Mouse (Mus musculus): ENCODE measurements around the gene Slc26a6.

The Slc26a6 gene

GRCm38 (mm10) chr9:108847374-108847773 lies 5.7 kb upstream of the Slc26a6 start:
- DNase-seq = no peak

GRCm38 (mm10) chr9:108848419-108848818 lies 4.7 kb upstream of the Slc26a6 start:
- no peak for DNase-seq

GRCm38 (mm10) chr9:108853635-108854240 lies 655 bp downstream of the Slc26a6 start:
- peak; percentile 86 for DNase-seq

- peak; percentile 86 for DNase-seq
Measured at GRCm38 (mm10) chr9:108854241-108854696, 1.2 kb downstream of the Slc26a6 start.

GRCm38 (mm10) chr9:108855335-108855734 lies 2.3 kb downstream of the Slc26a6 start:
- DNase-seq = no peak

- DNase-seq = no peak
Measured at GRCm38 (mm10) chr9:108858792-108859527, 5.9 kb downstream of the Slc26a6 start.

- DNase-seq = no peak
Measured at GRCm38 (mm10) chr9:108912308-108912707, 59.2 kb downstream of the Slc26a6 start.

- no peak for DNase-seq
Measured at GRCm38 (mm10) chr9:108913161-108913560, 60.1 kb downstream of the Slc26a6 start.

GRCm38 (mm10) chr9:108913621-108914020 lies 60.5 kb downstream of the Slc26a6 start:
- no peak for DNase-seq

- DNase-seq = peak; percentile 48
Measured at GRCm38 (mm10) chr9:108914491-108914890, 61.4 kb downstream of the Slc26a6 start, which contains the start of gene Tmem89. TSS of gene Tmem89 (plus strand) at chr9:108914619.

- DNase-seq = no peak
Measured at GRCm38 (mm10) chr9:108925897-108926296, 72.8 kb downstream of the Slc26a6 start.

GRCm38 (mm10) chr9:108928424-108928823 lies 75.3 kb downstream of the Slc26a6 start:
- DNase-seq = no peak

- DNase-seq = no peak
Measured at GRCm38 (mm10) chr9:108935991-108936390, 82.9 kb downstream of the Slc26a6 start.

GRCm38 (mm10) chr9:108936418-108937364 lies 83.6 kb downstream of the Slc26a6 start, which contains the start of gene Uqcrc1:
TSS of gene Uqcrc1 (plus strand) at chr9:108936633.
- peak; percentile 99 for DNase-seq

GRCm38 (mm10) chr9:108945111-108945510 lies 92.0 kb downstream of the Slc26a6 start:
- DNase-seq = no peak

GRCm38 (mm10) chr9:108945608-108946007 lies 92.5 kb downstream of the Slc26a6 start:
- no peak for DNase-seq

- no peak for DNase-seq
Measured at GRCm38 (mm10) chr9:108949231-108949966, 96.3 kb downstream of the Slc26a6 start.

GRCm38 (mm10) chr9:108949967-108950728 lies 97.1 kb downstream of the Slc26a6 start:
- no peak for DNase-seq

- DNase-seq = no peak
Measured at GRCm38 (mm10) chr9:108953081-108953636, 100.1 kb downstream of the Slc26a6 start, which contains the start of gene Col7a1. TSS of gene Col7a1 (plus strand) at chr9:108953586.

- no peak for DNase-seq
Measured at GRCm38 (mm10) chr9:108955241-108955640, 102.2 kb downstream of the Slc26a6 start.

GRCm38 (mm10) chr9:108955846-108956245 lies 102.8 kb downstream of the Slc26a6 start:
- no peak for DNase-seq

All from right cerebral cortex, postnatal 14 days (tissue).